Mouse (Mus musculus) testis, adult 2 months (tissue): ENCODE data around the gene Fjx1.

Experiments used
- CTCF ChIP-seq: fragments of 200-500 bp; IDR thresholded peaks from 2 replicates; pipeline ENCODE4 v1.5.1; 2012; ENCODE audit warnings: low read depth, mild to moderate bottlenecking, inconsistent platforms, low read length, moderate library complexity; ENCODE audit not compliant: control insufficient read depth, insufficient read depth, insufficient replicate concordance
- POLR2A ChIP-seq: fragments of 200-500 bp; IDR thresholded peaks from 2 replicates; pipeline ENCODE4 v1.6.1; 2012; ENCODE audit warnings: low read depth, mild to moderate bottlenecking, inconsistent platforms, low read length, moderate library complexity; ENCODE audit not compliant: control insufficient read depth

GRCm38 (mm10) chr2:102406324-102407304 is 45.7 kb downstream of the Fjx1 start:
- TF ChIP-seq CTCF, result no peak
- TF ChIP-seq POLR2A, result no peak
